Mouse (Mus musculus) CH12.LX (cell line): ENCODE results near the gene Synpo2. TPM values are rescaled to one million over a fixed set of nuclear protein-coding genes. Genes with fewer than 3 reads are reported as not detected.

Experiments used
- DNase-seq: peaks from one replicate; pipeline ENCODE4 v3.0.0-alpha.2; 2013; ENCODE audit errors: extremely low read depth
- H3K27ac ChIP-seq: 2 replicates; pipeline ENCODE4 v1.5.1; 2012; ENCODE audit warnings: low read depth, mild to moderate bottlenecking, control low read depth, moderate library complexity; ENCODE audit not compliant: insufficient read depth
- H3K27me3 ChIP-seq: replicated peaks from 2 replicates; pipeline ENCODE3; 2012; ENCODE audit warnings: inconsistent platforms
- H3K36me3 ChIP-seq, 2 experiments: replicated peaks in 1 of 2; 2 replicates each; pipeline versions ENCODE3 to v1.6.1; 2012; ENCODE audit warnings: inconsistent platforms in 1 of 2, low read length in 1 of 2, mild to moderate bottlenecking in 1 of 2, mixed read lengths in 1 of 2, moderate library complexity in 1 of 2; ENCODE audit not compliant: control insufficient read depth in 1 of 2, insufficient read depth in 1 of 2
- H3K4me1 ChIP-seq, 2 experiments: 2 replicates each; pipeline ENCODE4 v1.6.1; 2012; ENCODE audit warnings: inconsistent platforms in 1 of 2, moderate library complexity in 1 of 2; ENCODE audit not compliant: insufficient read depth in 2 of 2, control insufficient read depth in 1 of 2
- H3K4me2 ChIP-seq: 2 replicates; pipeline ENCODE4 v1.6.1; 2012; ENCODE audit warnings: low read depth, mild to moderate bottlenecking, control low read depth; ENCODE audit not compliant: poor library complexity, insufficient read depth, severe bottlenecking
- H3K4me3 ChIP-seq, 3 experiments: fragments of 150-350 bp in 1 of 3; sonication (generic) in 1 of 3; replicated peaks in 1 of 3; 2 replicates each; pipeline versions ENCODE3 to v1.5.1; 2011 to 2012; ENCODE audit warnings: low read depth in 2 of 3, low read length in 2 of 3, mild to moderate bottlenecking in 2 of 3, moderate library complexity in 2 of 3, control low read depth in 1 of 3, improper control_type of control experiment in 1 of 3, inconsistent platforms in 1 of 3, mixed read lengths in 1 of 3; ENCODE audit not compliant: poor library complexity in 1 of 3
- H3K79me2 ChIP-seq: replicated peaks from 2 replicates; pipeline ENCODE4 v1.6.1; 2012; ENCODE audit warnings: mild to moderate bottlenecking, moderate library complexity; ENCODE audit not compliant: control insufficient read depth, poor library complexity, insufficient read depth, severe bottlenecking; ENCODE audit errors: extremely low read depth
- H3K9ac ChIP-seq: 2 replicates; pipeline ENCODE4 v1.6.1; 2012; ENCODE audit warnings: low read depth, mild to moderate bottlenecking, control low read depth, moderate library complexity; ENCODE audit not compliant: insufficient read depth
- H3K9me3 ChIP-seq: replicated peaks from 2 replicates; pipeline ENCODE3; 2012; ENCODE audit warnings: low read length, inconsistent platforms, mixed read lengths
- BHLHE40 ChIP-seq: IDR thresholded peaks from 2 replicates; pipeline ENCODE4 v1.6.1; 2011; ENCODE audit warnings: mild to moderate bottlenecking, low read depth, low read length, improper control_type of control experiment
- CHD1 ChIP-seq: IDR thresholded peaks from 2 replicates; pipeline ENCODE4 v1.6.1; 2012; ENCODE audit warnings: low read depth, low read length, improper control_type of control experiment, inconsistent platforms
- JUND ChIP-seq: conservative IDR thresholded peaks from 2 replicates; pipeline ENCODE4 v1.6.1; 2011; ENCODE audit warnings: low read depth, low read length, improper control_type of control experiment
- KAT2A ChIP-seq: IDR thresholded peaks from 2 replicates; pipeline ENCODE4 v1.6.1; 2012; ENCODE audit warnings: low read length, improper control_type of control experiment, inconsistent platforms; ENCODE audit not compliant: insufficient replicate concordance
- MAFK ChIP-seq: IDR thresholded peaks from 2 replicates; pipeline ENCODE4 v1.6.1; 2011; ENCODE audit warnings: low read length, improper control_type of control experiment; ENCODE audit not compliant: insufficient replicate concordance
- MAZ ChIP-seq: IDR thresholded peaks from 2 replicates; pipeline ENCODE4 v1.6.1; 2012; ENCODE audit warnings: low read depth, mild to moderate bottlenecking, inconsistent platforms, low read length, improper control_type of control experiment, moderate library complexity
- MYC ChIP-seq: IDR thresholded peaks from 2 replicates; pipeline ENCODE4 v1.6.1; 2011; ENCODE audit warnings: low read depth, mild to moderate bottlenecking, improper control_type of control experiment, low read length
- NELFE ChIP-seq: IDR thresholded peaks from 2 replicates; pipeline ENCODE4 v1.6.1; 2011; ENCODE audit warnings: low read depth, low read length, improper control_type of control experiment
- NRF1 ChIP-seq: IDR thresholded peaks from 2 replicates; pipeline ENCODE4 v1.6.1; 2014; ENCODE audit warnings: low read depth, mild to moderate bottlenecking, inconsistent platforms, low read length, improper control_type of control experiment, moderate library complexity
- PAX5 ChIP-seq: IDR thresholded peaks from 2 replicates; pipeline ENCODE4 v1.6.1; 2012; ENCODE audit warnings: low read length, inconsistent platforms, mixed read lengths
- POLR2A ChIP-seq: IDR thresholded peaks from 2 replicates; pipeline ENCODE4 v1.6.1; 2011; ENCODE audit warnings: low read depth, mild to moderate bottlenecking, improper control_type of control experiment, low read length
- RAD21 ChIP-seq: IDR thresholded peaks from 2 replicates; pipeline ENCODE4 v1.6.1; 2011; ENCODE audit warnings: low read depth, mild to moderate bottlenecking, low read length, improper control_type of control experiment, moderate library complexity
- RCOR1 ChIP-seq: conservative IDR thresholded peaks from 2 replicates; pipeline ENCODE4 v1.6.1; 2012; ENCODE audit warnings: low read depth, mild to moderate bottlenecking, inconsistent platforms, low read length, improper control_type of control experiment
- TBP ChIP-seq: conservative IDR thresholded peaks from 2 replicates; pipeline ENCODE4 v1.6.1; 2011; ENCODE audit warnings: low read depth, low read length, improper control_type of control experiment
- TCF12 ChIP-seq: IDR thresholded peaks from 2 replicates; pipeline ENCODE4 v1.6.1; 2014; ENCODE audit warnings: low read depth, mild to moderate bottlenecking, inconsistent platforms, low read length, improper control_type of control experiment
- USF1 ChIP-seq: IDR thresholded peaks from 2 replicates; pipeline ENCODE4 v1.6.1; 2014; ENCODE audit warnings: low read depth, mild to moderate bottlenecking, inconsistent platforms, low read length, improper control_type of control experiment
- ZC3H11A ChIP-seq: IDR thresholded peaks from 2 replicates; pipeline ENCODE4 v1.6.1; 2012; ENCODE audit warnings: low read depth, mild to moderate bottlenecking, inconsistent platforms, low read length, improper control_type of control experiment
- ZKSCAN1 ChIP-seq: IDR thresholded peaks from 2 replicates; pipeline ENCODE4 v1.6.1; 2012; ENCODE audit warnings: low read depth, inconsistent platforms, low read length, improper control_type of control experiment, borderline replicate concordance
- ZMIZ1 ChIP-seq: IDR thresholded peaks from 2 replicates; pipeline ENCODE4 v1.6.1; 2012; ENCODE audit warnings: low read depth, mild to moderate bottlenecking, inconsistent platforms, low read length, improper control_type of control experiment
- ZNF384 ChIP-seq: IDR thresholded peaks from 2 replicates; pipeline ENCODE4 v1.6.1; 2012; ENCODE audit warnings: low read depth, low read length, improper control_type of control experiment, inconsistent platforms
- dilution Hi-C: fragments of 300-500 bp; cut with MboI; formaldehyde crosslinking; loops from 2 replicates; pipeline ENCODE4 v1.14.3; 2020; ENCODE audit warnings: low sequenced_read_pairs; ENCODE audit not compliant: extremely low pct_unique_long_range_greater_than_20kb, extremely low pct_ligation_motif_present
- in situ Hi-C: fragments of 300-500 bp; cut with MboI; formaldehyde crosslinking; loops from 3 replicates; pipeline ENCODE4 v1.14.3; 2019; ENCODE audit warnings: low sequenced_read_pairs, low pct_ligation_motif_present, low pct_unique_long_range_greater_than_20kb, mixed read lengths
- polyA plus RNA-seq: library from polyadenylated mRNA; unstranded; fragments of >175 nt; gene quantifications from 2 replicates; pipeline ENCODE4 v1.2.1, GENCODE M21; 2012; ENCODE audit warnings: low read depth; ENCODE audit not compliant: insufficient read length
- total RNA-seq, 2 experiments: library from RNA; depleted of rRNA; stranded (reverse); fragments of 300-350 nt in 1 of 2; fragments of >200 nt in 1 of 2; gene quantifications; 2 replicates each; pipeline ENCODE4 v1.2.3; 2012 to 2014

Gene Synpo2
- total and polyA plus RNA-seq, 3 experiments = 0.13 to 1.1 (median 0.13) TPM

DNA sequence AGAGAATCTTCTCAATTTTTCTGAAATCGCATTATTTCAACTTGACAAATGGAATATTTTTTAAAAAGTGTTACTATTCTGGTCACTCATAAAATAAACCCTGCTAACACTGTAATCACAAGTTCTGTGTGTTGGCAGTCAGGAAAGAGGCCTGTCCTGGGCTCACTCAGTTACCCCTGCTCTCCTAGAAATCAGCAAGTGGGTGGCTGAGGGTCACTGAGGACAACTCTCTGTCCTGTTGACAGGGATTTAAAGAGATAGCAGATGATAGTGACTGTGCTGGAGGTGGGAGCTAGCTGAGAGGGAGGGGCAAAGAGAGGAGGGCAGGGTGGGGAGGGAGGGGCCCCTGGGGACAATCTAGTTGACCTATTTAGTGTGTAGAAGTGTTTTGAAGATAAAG lies 165.0 kb downstream of the Synpo2 start:
- no peak overlapping the region for H3K9ac ChIP-seq
- in situ Hi-C loops = no loop called here
- H3K4me1 ChIP-seq = peaks cover 0 to 2% of the 10 kb centered on the region in 2 experiments; a peak in 1 of 4 replicates
- H3K36me3 ChIP-seq = no peaks in the 10 kb centered on the region
- H3K4me2 ChIP-seq = no peak overlapping the region
- H3K9me3 ChIP-seq = peaks cover 3% of the 10 kb centered on the region
- DNase-seq = no peak
- no peak overlapping the region for H3K27ac ChIP-seq
- dilution Hi-C loops = no loop called here
- H3K27me3 ChIP-seq = no peaks in the 10 kb centered on the region
- no peak for TF ChIP-seq MAFK
- TF ChIP-seq POLR2A = no peak
- H3K4me3 ChIP-seq = no peak overlapping the region
- H3K79me2 ChIP-seq = no peaks in the 10 kb centered on the region

DNA sequence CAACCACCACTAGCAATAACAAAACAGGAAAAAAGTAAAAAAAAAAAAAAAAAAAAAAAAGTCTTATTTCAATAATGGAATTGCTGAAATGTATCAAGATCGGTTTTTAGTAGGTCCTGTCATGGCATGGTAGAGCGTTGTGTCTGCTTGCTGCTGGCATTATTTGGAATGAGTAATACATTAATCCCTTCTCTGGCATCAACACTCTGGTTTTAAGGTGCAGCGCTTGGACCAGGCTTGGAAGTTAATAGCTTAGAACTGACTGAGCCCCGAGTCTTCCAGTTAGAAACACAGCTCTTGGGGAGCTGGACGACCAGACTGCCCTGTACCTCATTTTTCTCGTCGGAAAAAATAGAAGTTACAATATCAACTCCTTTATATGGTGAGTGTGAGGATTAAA lies 169.1 kb downstream of the Synpo2 start:
- TF ChIP-seq ZNF384 = peak; percentile 73
- no peak for TF ChIP-seq USF1
- no peak overlapping the region for H3K4me2 ChIP-seq
- H3K36me3 ChIP-seq = no peaks in the 10 kb centered on the region
- no peak for DNase-seq
- in situ Hi-C loops (no loop called here), dilution Hi-C loops (no loop called here)
- H3K27ac ChIP-seq = no peak overlapping the region
- no peak overlapping the region for H3K9ac ChIP-seq
- H3K79me2 ChIP-seq = no peaks in the 10 kb centered on the region
- H3K4me1 ChIP-seq = peaks cover 5 to 11% of the 10 kb centered on the region in 2 experiments
- H3K27me3 ChIP-seq = no peaks in the 10 kb centered on the region
- no peak overlapping the region for H3K4me3 ChIP-seq
- peaks cover 3% of the 10 kb centered on the region for H3K9me3 ChIP-seq

DNA sequence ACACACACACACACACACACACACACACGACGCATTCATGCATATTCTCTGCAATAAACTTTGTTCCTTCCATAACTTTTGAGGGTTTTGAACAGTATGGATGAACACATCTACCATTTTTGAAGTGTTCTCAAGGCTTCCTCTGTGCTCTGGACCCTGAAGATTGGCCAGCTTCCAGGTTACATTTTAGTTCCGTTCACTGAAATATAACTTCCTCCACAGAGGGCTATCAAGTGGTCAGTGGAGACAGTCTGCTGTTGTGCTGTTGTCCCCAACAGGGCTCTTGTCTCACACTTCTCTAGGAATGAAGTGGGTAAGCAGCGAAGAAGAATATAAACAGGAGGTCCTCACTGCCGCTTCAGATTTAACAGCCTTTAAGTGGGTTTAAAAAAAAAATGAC lies 170.5 kb downstream of the Synpo2 start:
- in situ Hi-C loops = no loop called here

DNA sequence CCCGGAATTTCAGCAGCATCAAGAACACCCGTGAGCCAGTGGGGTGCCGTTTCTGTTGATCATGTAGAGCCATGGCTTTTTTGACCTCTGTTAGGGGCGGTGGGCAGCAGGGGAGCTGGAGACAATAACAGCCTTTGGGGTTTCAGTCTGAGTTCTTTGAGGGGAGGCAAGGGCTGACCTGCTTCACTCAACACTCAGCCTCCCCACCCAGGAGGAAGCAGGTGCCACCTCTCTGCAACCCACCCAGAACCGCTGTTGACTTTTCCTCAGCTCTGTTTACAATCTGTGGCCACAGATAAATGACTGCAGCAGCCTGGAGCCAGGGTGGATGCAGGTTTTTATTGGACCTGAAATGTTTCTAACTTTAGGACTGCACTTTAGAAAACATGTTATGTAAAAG lies 171.8 kb downstream of the Synpo2 start:
- Histone ChIP-seq H3K4me1 (peaks cover 9 to 16% of the 10 kb centered on the region in 2 experiments), H3K4me2 (no peak overlapping the region), H3K9ac (no peak overlapping the region), H3K79me2 (no peaks in the 10 kb centered on the region), H3K9me3 (peaks cover 3% of the 10 kb centered on the region), H3K27ac (no peak overlapping the region), H3K4me3 (no peak overlapping the region), H3K27me3 (no peaks in the 10 kb centered on the region), H3K36me3 (no peaks in the 10 kb centered on the region)
- in situ Hi-C loops (no loop called here), dilution Hi-C loops (no loop called here)
- DNase-seq = no peak
- TF ChIP-seq RCOR1 = no peak
- no peak for TF ChIP-seq KAT2A
- no peak for TF ChIP-seq CHD1
- no peak for TF ChIP-seq ZKSCAN1
- no peak for TF ChIP-seq NELFE
- TF ChIP-seq RAD21 = no peak
- TF ChIP-seq NRF1 = no peak
- TF ChIP-seq ZC3H11A = no peak
- no peak for TF ChIP-seq MAFK
- TF ChIP-seq MYC = no peak
- TF ChIP-seq TBP = no peak
- no peak for TF ChIP-seq TCF12
- no peak for TF ChIP-seq PAX5
- TF ChIP-seq MAZ = no peak

More for the DNA sequence above, 170.5 kb downstream of the Synpo2 start:
- Histone ChIP-seq H3K4me3 (no peak overlapping the region), H3K36me3 (no peaks in the 10 kb centered on the region), H3K4me2 (no peak overlapping the region), H3K9ac (no peak overlapping the region), H3K27ac (no peak overlapping the region), H3K79me2 (no peaks in the 10 kb centered on the region), H3K27me3 (no peaks in the 10 kb centered on the region), H3K9me3 (peaks cover 3% of the 10 kb centered on the region), H3K4me1 (peaks cover 9 to 18% of the 10 kb centered on the region in 2 experiments)
- dilution Hi-C loops = no loop called here
- no peak for DNase-seq
- TF ChIP-seq PAX5 (no peak), ZNF384 (no peak), NRF1 (no peak), BHLHE40 (no peak), TCF12 (no peak), RAD21 (no peak), ZMIZ1 (no peak), JUND (no peak), MAZ (no peak), MYC (no peak)
